Mouse (Mus musculus) thymus, adult 18-20 months (tissue): ENCODE data around the gene Spast.
"Not testable (repeated sequence)": the region's sequence is repeated elsewhere in the genome, so short reads cannot be mapped to it uniquely, and the experiment has no call there.

Experiments
- DNase-seq, 2 experiments: peaks; one replicate each; pipeline ENCODE4 v3.0.0; 2022; ENCODE audit warnings: mixed read lengths in 2 of 2

The Spast gene

DNA sequence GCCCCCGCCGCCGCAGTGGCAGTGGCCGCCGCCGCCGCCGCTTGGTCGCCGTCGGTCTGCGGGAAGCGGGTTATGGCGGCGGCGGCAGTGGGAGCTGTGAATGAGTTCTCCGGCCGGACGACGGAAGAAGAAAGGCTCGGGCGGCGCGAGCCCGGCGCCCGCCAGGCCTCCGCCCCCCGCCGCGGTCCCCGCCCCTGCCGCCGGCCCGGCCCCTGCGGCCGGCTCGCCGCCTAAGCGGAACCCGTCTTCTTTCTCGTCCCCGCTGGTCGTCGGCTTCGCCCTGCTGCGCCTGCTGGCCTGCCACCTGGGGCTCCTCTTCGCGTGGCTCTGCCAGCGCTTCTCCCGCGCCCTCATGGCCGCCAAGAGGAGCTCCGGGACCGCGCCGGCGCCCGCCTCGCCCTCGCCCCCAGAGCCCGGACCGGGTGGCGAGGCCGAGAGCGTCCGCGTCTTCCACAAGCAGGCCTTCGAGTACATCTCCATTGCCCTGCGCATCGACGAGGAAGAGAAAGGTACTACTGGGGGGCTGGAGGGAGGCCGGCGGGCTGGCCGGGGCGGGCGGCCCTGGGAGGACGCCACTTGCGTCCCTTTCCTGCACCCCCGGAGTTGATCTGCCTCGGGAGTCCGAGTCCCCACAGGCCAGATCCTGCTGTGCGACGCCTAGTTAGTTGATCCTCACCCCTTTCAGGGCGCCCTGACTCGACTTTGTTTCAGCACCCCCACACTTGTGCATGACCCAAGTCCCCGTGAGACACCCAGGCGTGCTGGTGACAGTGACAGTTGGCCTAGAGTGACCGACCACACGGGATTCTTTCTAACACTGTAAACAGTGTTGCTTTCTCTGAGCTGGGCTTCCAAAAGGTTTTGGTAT is at the start of gene Spast:
TSS of gene Spast (plus strand) at position 51 of the 868 bp plus-strand sequence.
- DNase-seq: peak; percentile 48 to 57

DNA sequence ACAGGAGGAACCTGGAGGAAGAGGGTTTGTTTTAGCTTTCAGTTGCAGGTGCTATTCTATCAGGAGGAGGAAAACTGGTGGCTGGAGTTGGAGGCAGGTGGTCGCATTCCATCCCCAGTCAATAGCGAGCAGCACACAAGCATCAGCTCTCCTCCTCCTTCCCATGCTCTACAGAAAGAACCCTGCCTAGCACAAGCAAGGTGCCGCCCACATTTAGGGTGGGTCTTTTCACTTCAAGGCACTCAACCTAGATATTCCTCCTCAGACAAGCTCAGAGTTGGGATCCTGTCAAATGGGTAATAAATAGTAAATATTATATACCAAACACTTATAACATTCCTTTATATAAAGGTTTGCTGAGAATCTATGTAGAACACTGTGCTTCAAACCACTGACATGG is 48.6 kb upstream of the Spast start:
- DNase-seq: no peak

DNA sequence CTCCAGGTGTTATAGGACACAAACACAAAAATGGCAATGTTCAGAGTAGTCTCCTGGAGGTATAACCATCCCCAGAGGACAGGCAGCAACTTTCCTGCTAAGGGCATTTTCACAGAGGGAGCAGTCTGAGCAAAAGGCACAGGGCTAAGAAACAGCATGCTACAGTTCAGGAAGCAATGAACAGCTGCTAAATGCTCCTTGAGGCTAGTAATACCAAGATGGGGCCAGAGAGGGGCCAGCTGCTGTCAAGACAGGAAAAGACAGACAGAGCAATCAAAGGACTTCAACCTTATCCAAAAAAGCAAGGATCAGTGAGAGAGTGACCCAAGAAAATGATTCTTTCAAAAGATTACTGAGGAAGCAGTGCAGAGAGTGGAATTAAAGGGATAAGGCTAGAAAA is 47.9 kb upstream of the Spast start:
- DNase-seq: no peak

DNA sequence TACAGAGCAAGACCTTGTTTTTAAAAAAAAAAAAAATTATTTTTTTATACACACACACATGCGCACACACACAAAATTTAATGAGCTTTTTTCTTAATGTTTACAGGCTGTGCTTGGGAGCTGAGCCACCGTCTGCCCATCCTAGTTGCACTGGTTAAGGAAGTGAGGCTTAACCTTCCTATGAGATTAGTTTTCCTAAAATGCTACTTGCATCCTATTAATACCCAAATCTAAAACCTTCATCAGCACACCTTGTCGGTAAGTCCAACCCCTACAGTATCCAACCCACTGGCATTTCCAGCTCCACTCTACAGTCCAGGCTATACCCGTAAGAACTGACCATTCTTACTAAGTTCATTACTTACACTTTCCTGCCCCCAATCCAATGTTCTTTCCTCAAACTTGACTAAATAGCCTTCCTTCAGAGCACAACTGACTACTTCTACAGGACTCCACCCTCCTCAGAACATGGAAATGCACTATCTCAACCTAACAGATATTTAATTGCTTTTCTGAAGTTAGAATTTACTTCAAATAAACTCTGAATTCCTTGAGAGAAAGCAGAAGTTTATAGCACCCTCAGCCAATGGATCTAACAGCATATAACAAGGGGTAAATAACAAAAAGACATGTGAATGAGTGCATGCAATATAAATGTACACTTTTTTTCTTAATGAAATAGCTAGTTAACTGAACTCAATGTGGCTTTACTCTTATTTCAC is 47.0 kb upstream of the Spast start:
- DNase-seq: no peak

DNA sequence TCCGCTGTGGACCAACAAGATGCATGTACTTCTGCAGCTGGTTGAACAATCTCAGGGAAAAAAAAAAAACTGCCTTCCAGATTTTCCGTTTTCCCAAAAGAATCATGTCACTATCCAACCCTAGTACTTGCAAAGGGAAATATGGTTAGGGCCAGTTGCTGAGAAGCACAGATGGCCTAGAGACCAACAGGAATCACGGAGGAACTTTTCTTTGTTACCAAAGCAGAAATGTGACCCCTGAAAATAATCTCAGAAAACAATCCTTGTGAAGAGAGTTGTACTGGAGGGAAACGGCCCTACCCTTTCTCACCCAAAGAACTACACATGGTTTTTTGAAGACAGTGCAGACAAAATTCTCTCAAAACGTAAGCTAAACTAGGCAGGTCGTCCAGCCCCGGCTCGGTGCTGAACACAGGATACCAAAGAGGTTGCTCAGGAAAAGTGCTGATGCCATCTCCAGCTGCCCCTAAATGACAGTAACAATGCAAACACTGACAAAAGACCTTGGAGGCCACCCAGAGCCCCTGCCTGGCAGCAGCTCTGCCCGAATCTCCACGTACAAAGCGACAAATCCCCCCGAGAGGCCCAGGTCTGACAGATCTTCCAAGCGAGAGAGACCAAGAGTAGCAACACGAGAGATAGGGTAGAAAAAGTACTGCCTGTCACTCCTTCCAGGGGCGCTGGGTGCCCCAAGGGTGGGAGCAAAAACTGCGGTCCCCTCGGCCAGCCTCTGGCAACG is 44.9 kb upstream of the Spast start:
- peak; percentile 19 to 31 for DNase-seq

DNA sequence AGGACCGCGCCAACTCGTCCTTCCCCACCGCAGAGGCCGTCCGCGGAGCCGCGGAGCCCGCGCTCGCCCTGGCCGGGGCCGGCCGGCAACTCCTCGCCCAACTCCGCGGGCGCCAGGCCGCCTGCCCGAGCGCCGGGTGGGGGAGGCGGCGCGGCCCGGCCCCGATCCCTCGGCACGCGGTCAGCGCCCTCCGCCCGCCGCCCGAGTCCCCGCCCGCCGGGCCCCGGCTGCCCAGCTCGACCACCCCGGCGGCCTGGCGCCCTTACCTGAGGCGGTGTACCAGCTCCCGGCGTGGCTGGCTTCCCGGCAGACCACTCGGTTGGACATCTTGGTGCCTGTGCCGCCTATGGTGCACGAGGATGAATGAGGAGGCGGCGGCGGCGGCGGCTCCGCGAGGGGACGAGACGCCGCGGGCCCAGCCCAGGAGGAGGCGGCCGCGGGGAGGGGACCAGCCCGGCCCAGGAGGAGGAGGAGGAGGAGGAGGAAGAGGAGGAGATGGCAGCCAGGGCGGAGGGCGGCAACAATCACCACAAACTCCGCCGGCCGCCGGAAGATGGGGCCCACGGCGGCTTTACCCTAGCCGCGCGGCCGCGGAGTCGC is 44.3 kb upstream of the Spast start:
- peak; percentile 72 to 78 for DNase-seq

DNA sequence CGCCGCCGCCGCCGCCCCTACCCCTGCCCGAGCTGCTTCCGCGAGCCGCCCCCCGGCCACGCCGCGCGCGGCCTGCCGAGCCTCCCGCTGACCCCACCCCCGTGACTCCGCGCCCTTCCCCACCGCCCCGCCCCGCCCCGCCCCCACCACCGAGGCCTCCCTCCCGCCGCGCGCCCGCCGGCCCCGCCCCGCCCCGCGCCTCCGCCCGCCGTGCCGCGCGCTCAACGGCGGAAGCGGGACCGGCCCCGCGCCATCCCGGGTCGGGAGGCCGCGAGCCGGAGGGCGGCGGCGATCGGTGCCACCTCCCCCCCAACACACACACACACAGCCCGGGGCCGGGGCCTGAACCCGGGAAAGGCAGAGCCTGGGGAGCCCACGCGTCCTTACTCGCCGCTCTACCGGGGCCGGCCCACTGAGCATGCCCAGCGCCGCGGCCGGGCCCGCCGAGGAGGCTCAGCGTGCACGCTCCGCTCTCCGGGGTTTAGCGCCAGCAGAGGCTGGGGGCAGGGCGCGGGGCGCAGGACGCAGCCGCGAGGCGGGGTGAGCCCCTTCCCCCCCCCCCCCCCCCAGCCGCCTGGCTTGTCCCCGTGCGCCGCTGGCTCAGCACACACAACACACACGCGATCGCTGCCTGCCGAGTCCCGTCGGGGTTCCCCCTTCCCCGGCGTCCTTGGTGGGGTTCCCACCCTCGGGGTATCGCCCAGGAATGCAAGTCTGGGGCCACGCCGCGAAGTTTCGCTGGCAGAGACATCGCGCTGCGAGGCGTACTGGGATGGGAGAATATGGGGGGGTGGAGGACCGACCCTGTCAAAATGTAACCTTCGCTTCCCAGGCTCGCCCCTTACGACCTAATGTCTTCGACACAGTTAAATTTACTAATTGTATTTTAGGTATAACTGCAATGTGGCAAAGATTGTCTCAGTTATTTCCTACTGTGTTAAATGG is 43.5 kb upstream of the Spast start, which contains the start of gene Memo1:
TSS of gene Memo1 (minus strand) at position 496 of the 945 bp plus-strand sequence.
- peak; percentile 73 to 76 for DNase-seq

DNA sequence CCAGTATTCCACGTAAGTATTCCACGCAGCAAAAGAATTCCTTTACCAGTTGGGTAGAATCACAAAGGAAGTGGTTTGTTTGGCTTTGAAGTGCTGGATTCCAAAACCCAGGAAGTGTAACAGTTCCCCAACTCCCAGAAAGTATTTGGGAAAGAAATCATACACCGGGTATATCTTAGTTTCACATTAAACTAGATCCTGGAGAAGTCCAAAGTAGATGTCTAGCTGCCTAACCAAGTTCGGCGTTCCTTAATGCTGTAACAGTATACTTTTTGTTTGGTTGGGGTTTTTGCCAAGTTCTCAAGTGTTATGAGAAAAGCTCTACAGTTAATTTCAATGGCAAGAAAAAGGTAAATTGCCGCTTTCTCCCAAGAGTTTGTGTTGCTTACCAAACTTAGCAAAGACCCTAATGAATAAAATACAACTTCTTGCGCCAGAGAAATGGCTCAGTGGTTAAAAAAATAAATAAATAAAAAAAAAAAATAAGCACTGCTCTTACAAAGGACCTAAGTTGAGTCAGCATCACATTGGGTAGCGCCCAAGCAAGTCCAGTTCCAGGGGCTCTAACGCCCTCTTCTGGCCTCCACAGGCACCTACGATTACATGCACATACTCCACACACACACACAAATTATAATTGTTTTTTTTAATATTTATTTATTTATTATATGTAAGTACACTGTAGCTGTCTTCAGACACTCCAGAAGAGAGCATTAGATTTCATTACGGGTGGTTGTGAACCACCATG is 42.5 kb upstream of the Spast start:
- no peak for DNase-seq

DNA sequence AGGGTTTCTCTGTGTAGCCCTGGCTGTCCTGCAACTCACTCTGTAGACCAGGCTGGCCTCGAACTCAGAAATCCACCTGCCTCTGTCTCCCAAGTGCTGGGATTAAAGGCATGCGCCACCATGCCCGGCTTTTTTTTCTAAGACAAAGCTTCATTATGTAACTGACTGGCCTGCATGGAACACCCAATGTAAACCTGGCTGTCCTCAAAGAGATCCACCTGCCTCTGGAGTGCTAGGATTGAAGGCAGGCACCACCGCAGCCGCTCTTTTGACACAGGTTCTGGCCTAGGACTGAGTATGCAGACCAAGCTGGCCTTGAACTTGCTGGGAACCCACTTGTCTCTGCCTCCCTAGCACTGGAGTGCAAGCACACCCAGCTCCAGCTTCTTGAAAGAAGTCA is 41.8 kb upstream of the Spast start:
- DNase-seq: not testable (repeated sequence)

DNA sequence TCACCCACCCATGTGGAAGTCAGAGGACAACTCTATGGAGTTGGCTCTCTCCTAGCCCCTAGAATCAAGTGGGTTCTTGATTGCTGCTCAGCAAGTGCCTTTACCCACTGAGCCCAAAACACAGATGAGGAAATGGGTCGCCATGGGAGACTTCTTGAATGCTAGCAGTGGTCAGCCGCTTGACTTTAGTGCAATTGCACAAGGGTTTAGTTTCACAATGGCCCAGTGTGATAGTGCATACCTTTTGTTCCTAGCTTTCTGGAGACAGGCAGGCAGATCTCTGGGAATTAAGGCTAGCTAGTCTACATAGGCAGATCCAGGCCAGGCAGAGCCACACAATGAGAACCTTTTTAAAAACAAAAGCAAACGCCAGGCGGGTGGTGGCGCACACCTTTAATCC is 38.7 kb upstream of the Spast start:
- no peak for DNase-seq

DNA sequence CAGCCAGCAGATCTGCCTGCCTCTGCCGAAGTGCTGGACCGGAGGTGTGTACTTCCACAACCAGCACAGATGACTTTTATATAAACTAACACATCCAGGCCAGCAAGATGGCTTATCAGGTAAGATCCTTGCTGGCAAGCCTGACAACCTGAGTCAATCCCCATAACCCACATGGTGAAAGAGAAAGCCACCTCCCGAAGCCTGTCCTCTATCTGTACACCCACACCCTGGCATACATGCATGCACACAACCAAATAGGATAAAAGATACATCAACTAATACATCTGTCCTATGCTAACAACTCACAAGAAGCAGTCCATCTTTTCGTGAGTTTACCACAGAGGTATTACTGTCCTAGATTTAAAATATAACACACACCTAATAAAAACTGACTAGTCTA is 34.7 kb upstream of the Spast start:
- DNase-seq: no peak

DNA sequence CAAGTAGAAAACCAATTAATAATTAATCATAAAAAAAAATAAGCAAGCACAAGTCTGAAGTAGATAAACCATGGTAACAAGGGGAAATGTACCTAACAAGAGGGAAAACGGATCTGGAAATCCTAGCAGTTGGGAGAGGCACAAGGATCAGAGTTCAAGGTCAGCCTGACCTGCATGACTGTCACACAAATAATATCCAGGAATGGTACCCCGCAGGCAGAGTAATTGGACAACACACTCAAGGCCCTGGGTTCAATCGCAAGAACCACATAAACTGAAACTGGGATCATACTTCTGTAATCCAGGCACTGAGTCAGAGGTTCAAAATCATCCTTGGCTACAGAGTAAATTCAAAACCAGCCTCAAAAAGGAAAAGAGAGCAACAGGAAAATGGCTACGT is 33.2 kb upstream of the Spast start:
- DNase-seq: no peak

DNA sequence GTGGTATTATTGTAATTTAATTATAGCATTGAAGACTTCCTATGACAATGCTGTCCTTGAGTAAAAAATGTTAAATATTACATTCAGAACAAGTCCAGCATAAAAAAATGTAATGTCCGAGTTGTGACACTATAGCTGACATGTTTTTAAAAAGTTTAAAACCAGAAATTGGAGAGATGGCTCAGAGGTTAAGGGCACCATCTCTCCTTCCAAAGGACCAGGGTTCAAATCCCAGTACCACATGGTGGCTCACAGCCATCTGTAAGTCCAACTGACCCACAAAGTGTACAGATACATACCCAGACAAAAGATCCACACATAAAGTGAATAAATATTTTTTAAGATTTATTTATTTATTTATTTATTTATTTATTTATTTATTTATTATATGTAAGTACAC is 32.8 kb upstream of the Spast start:
- DNase-seq: no peak

DNA sequence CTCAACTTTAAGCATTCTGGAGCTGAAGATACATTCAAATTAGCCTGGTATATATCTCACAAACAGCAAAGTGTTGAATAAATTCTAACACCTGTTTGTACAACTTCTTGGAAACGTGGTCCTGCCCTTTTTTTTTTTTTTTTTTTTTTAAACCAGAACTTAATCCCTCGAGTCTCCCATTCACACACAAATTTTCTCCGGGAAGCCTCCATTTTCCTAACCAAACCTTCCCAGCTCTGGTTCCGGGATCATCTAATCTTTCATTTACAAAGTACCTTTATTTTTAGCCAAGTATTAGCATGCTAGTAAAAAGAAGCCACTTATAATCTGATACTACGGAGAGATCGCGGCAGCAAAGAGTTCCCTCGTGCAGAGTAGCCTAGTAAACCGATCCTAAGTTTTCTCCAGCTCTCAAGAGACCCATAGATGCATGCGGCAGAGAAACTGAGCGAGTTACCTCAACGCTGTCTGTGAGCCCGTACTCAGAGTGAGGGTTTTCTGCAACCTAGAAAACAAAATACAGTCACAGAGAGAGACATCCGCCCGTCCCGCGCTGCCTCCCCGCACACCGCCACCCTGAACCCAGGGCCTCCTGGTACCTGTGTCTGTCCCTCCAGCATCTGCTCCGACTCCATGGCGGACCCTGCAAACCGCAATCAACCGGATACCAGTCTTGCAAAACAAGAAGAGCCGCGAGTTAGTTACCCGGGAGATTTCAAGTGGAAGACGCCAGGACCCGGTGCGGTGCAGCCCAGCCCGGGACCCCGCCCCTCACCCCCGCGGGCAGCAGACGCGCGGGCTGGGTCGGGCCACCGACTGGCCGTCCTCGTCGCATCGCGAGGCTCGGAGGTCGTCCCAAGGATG is 23.1 kb upstream of the Spast start:
- no peak for DNase-seq

DNA sequence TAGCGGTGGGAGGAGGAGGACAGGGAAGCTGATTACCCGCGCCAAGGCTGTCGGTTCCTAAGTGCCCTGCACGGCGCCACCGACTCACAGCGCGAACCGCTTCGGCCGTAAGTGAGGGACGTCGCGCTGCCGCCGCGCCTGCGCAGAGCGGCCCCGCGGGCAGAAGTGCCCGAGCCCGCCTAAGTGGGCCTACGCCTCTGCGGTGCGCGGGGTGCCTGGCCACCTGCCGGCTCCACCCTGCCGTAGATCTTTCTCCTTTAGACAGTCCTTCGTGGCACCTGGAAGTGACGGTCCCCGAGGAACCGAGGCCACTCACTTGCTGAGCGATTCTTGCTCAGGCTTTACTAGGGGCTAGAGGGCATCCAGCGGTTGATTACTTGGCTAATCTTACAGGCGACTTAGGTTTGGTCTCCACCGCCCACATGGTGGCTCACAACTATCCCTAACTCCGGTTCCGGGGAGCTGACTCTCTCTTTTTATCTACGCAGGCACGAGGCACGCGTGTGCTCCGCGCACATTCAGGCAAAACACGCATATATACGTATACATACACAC is 22.4 kb upstream of the Spast start:
- DNase-seq: peak; percentile 79

DNA sequence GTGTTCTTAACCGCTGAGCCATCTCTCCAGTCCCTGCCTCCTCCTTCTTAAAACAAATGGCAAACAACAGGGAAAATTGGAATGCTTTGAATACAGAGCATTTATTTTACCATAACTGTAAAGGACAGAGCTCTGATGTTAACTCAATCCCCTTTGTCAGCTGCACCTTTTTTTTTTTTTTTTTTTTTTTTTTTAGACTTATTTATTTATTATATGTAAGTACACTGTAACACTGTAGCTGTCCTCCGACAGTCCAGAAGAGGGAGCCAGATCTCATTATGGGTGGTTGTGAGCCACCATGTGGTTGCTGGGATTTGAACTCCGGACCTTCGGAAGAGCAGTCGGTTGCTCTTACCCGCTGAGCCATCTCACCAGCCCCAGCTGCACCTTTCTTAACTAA is 20.1 kb upstream of the Spast start:
- no peak for DNase-seq

DNA sequence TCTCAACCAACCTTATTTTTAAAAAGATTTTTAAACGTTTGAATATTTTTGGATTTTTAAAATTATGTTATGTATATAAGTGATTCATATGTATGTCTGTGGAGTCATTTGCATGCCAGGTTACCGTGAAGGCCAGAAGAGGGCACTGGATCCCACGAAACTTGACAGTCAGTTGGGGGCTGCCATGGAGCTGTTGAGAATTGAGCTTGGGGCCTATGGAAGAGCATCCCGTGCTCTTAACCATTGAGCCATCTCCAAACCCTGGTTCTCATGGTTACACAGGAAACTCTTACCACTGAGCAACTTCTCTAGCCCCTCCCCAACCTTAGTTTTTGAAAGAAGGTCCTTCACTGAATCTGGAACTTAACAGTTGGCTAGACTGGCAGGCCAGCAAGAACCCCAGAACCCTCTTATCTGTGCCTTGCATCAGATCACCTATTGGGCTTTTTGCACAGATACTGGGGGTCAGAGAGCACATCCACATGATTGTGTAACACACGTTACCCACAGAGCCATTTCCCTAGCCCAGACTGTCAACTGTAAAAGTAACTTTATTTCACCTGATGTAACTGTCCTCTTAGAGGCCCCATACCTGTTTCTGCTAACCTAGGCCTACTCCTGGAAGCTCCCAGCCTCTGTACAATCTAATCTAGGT is 16.3 kb upstream of the Spast start:
- peak; percentile 9 to 13 for DNase-seq

DNA sequence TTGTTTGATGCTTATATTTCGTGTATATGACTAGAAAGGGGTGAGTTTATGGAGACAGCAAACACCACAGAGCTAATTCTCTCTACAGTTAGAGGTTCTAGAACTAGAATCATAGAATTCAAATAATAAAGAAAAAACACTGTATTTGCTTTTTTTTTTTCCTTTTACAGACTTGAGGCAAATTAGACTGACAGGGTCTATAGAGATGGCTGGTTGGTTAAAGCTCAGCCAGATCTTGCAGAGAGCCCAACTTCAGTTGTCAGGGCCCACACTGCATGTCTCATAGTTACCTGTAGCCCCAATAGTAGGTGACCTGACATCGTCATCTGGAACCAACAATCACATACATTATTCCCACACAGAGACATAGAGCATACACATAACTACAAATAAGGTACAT is 14.9 kb upstream of the Spast start, which contains the start of gene Dpy30:
TSS of gene Dpy30 (minus strand) at position 101 of the 400 bp plus-strand sequence.
- no peak for DNase-seq

DNA sequence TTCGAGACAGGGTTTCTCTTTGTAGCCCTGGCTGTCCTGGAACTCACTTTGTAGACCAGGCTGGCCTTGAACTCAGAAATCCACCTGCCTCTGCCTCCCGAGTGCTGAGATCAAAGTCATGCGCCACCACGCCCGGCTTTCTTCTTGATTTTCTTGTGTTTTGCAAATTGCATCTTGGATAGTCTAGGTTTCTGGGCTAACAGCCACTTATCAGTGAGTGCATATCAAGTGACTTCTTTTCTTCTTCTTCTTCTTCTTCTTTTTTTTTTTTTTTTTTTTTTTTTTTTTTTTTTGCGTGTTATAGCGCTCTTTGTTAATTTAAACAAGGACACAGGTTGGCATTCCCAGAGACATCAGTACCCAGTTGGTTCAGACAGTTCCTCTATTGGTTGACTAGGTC is 11.6 kb upstream of the Spast start:
- not testable (repeated sequence) for DNase-seq
